Mouse (Mus musculus) heart, embryonic 12.5 days (tissue): ENCODE results near the gene Anks1b. TPM values are rescaled to one million over a fixed set of nuclear protein-coding genes. Genes with fewer than 3 reads are reported as not detected.

Experiments used
- ATAC-seq: fragments of 200-750 bp; cut with Nextera tagmentation; 2 replicates; pipeline ENCODE4 v1.8.0; 2017; ENCODE audit warnings: moderate TSS enrichment, moderate library complexity; ENCODE audit not compliant: insufficient number of reproducible peaks, low FRiP score
- H3K27ac ChIP-seq: fragments of 300-500 bp; sonication (generic); 2 replicates; pipeline ENCODE4 v1.5.1; 2016; ENCODE audit warnings: mild to moderate bottlenecking, moderate library complexity; ENCODE audit not compliant: poor library complexity, severe bottlenecking
- H3K27me3 ChIP-seq: fragments of 300-500 bp; sonication (generic); replicated peaks from 2 replicates; pipeline ENCODE4 v1.6.1; 2016; ENCODE audit warnings: mild to moderate bottlenecking, moderate library complexity
- H3K36me3 ChIP-seq: fragments of 300-500 bp; sonication (generic); 2 replicates; pipeline ENCODE4 v1.6.1; 2016; ENCODE audit warnings: mild to moderate bottlenecking, moderate library complexity
- H3K4me1 ChIP-seq: fragments of 300-500 bp; sonication (generic); replicated peaks from 2 replicates; pipeline ENCODE4 v1.6.1; 2016; ENCODE audit warnings: mild to moderate bottlenecking
- H3K4me2 ChIP-seq: fragments of 300-500 bp; sonication (generic); 2 replicates; pipeline ENCODE4 v1.6.1; 2016; ENCODE audit warnings: mild to moderate bottlenecking, moderate library complexity
- H3K4me3 ChIP-seq: fragments of 300-500 bp; sonication (generic); 2 replicates; pipeline ENCODE4 v1.5.1; 2016; ENCODE audit warnings: mild to moderate bottlenecking
- H3K9ac ChIP-seq: fragments of 300-500 bp; sonication (generic); 2 replicates; pipeline ENCODE4 v1.6.1; 2016; ENCODE audit warnings: mild to moderate bottlenecking, moderate library complexity
- H3K9me3 ChIP-seq: fragments of 300-500 bp; sonication (generic); replicated peaks from 2 replicates; pipeline ENCODE4 v1.6.1; 2016; ENCODE audit warnings: mild to moderate bottlenecking, moderate library complexity
- WGBS: fragments of 180-500 bp; shearing (Covaris S2); methylation state at CpG from one replicate; pipeline ENCODE4 v1.1.7; 2016; 5-methylcytosine and 5-hydroxymethylcytosine counted together
- polyA plus RNA-seq: library from polyadenylated mRNA; unstranded; fragments of >200 nt; fragmentation: Nextera tagmentation; extraction: Ambion mirVana; gene quantifications from 2 replicates; pipeline ENCODE4 v1.2.1, GENCODE M21; 2016

Anks1b gene
- polyA plus RNA-seq, 1 experiment from 2014 or later = 0.40 TPM

DNA sequence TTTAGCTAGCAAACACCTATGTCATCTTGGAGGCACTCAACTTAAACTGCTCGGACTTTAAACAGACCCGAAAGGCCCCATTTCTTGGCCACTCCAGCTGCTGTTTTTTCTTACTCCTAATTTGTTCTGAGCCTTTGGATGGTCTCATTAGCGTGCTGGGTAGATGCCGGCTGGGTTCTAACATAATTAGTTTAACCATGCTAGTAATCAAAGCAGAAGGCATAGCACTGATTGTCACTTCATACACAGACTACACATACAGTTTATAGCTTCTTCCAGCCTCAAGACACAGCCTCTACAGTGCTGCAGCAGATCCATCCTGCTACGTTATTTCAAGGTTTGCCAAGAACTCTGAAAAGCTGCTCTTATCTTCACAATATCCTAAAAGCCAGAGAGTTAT is 1120.6 kb downstream of the Anks1b start:
- 89% methylated on average over 5 of the region's 5 CpGs for WGBS
- H3K4me3 ChIP-seq = no peak overlapping the region
- H3K9me3 ChIP-seq = no peaks in the 10 kb centered on the region
- peaks cover 56% of the 10 kb centered on the region for H3K36me3 ChIP-seq
- no peak for ATAC-seq
- H3K4me2 ChIP-seq = no peak overlapping the region
- no peak overlapping the region for H3K9ac ChIP-seq
- H3K27ac ChIP-seq = no peak overlapping the region
- H3K27me3 ChIP-seq = no peaks in the 10 kb centered on the region
- H3K4me1 ChIP-seq = no peaks in the 10 kb centered on the region

DNA sequence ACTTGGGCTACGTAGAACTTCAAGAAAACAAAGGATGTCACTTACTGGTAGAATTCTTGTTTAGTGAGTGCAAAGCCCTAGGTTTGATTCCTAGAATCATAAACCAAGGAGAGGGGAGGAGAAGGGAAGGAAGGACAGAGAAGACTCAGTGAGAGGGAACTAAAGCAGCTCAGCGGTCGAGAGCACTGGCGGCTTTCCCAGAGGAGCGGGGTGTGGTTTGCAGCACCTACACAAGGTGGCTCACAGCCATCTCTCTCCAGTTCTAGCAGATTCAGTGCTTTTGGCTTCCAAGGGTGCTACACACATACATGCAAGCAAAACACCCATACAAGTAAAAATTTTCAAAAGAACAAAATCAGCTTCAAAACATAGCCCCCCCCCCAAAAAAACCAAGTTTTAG is 1126.6 kb downstream of the Anks1b start:
- no peak for ATAC-seq
- no peaks in the 10 kb centered on the region for H3K4me1 ChIP-seq
- H3K9me3 ChIP-seq = no peaks in the 10 kb centered on the region
- WGBS = 76% methylated on average over 5 of the region's 5 CpGs
- no peak overlapping the region for H3K4me2 ChIP-seq
- H3K27ac ChIP-seq = no peak overlapping the region
- peaks cover 42% of the 10 kb centered on the region for H3K36me3 ChIP-seq
- H3K27me3 ChIP-seq = no peaks in the 10 kb centered on the region
- no peak overlapping the region for H3K9ac ChIP-seq
- H3K4me3 ChIP-seq = no peak overlapping the region

DNA sequence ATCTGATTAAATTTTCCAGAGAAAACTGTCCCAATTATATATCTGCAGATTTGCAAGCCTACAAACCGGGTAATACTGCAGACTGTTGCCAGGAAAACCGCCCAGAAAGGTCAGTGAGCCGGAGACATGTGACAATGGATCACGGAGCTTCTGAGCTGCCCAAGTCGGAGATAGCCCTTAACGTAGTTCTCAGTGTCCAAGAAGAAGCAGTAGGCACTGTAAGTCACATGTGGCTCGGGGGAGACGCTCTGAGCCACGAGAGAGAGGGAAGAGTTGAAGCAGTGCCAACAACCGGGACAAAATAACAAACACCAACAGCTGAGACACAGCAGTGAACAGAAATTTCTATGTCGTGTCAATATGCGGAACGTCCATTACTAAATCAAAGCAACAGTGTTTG is 1128.1 kb downstream of the Anks1b start:
- Histone ChIP-seq H3K4me2 (no peak overlapping the region), H3K9ac (no peak overlapping the region), H3K4me1 (no peaks in the 10 kb centered on the region), H3K27ac (no peak overlapping the region), H3K4me3 (no peak overlapping the region), H3K9me3 (no peaks in the 10 kb centered on the region), H3K36me3 (peaks cover 29% of the 10 kb centered on the region), H3K27me3 (no peaks in the 10 kb centered on the region)
- ATAC-seq = no peak
- 80% methylated on average over 13 of the region's 13 CpGs for WGBS

GRCm38 (mm10) chr10:91005858-91006538 is 1132.7 kb downstream of the Anks1b start:
- H3K9ac ChIP-seq = no peak overlapping the region
- no peak overlapping the region for H3K4me3 ChIP-seq
- no peaks in the 10 kb centered on the region for H3K4me1 ChIP-seq
- no peak for ATAC-seq
- no peaks in the 10 kb centered on the region for H3K9me3 ChIP-seq
- WGBS = 80% methylated on average over 12 of the region's 12 CpGs
- peaks cover 34% of the 10 kb centered on the region for H3K36me3 ChIP-seq
- no peak overlapping the region for H3K4me2 ChIP-seq
- H3K27ac ChIP-seq = no peak overlapping the region
- H3K27me3 ChIP-seq = no peaks in the 10 kb centered on the region

Other genes with a start within 250 kb of the Anks1b start
- 7.1 TPM in 2 replicates for gene Scyl2, start 187.2 kb upstream of the Anks1b start, polyA plus RNA-seq
- gene Actr6, start 141.2 kb upstream of the Anks1b start, polyA plus RNA-seq = 27.4 and 27.7 TPM in 2 replicates
- 21.9 and 25.3 TPM in 2 replicates for gene Uhrf1bp1l, start 128.5 kb upstream of the Anks1b start, polyA plus RNA-seq